Mouse (Mus musculus) E14TG2a.4 (cell line): ENCODE measurements around the gene 9130230L23Rik.

Experiments
- H3K27me3 ChIP-seq: 2 replicates; pipeline ENCODE4 v1.6.1; 2014; ENCODE audit warnings: low read length, control low read depth; ENCODE audit not compliant: insufficient read depth
- H3K36me3 ChIP-seq: 2 replicates; pipeline ENCODE4 v1.6.1; 2014; ENCODE audit warnings: low read length, control low read depth; ENCODE audit not compliant: insufficient read depth
- H3K4me1 ChIP-seq: replicated peaks from 2 replicates; pipeline ENCODE4 v1.6.1; 2014; ENCODE audit warnings: low read depth, low read length, control low read depth
- H3K4me3 ChIP-seq: replicated peaks from 2 replicates; pipeline ENCODE4 v1.5.1; 2014; ENCODE audit warnings: mild to moderate bottlenecking, low read length
- H3K9me3 ChIP-seq: 2 replicates; pipeline ENCODE4 v1.6.1; 2014; ENCODE audit warnings: low read length, control low read depth
- CTCF ChIP-seq: conservative IDR thresholded peaks from 2 replicates; pipeline ENCODE4 v1.5.1; 2014; ENCODE audit warnings: low read length
- NANOG ChIP-seq: IDR thresholded peaks from 2 replicates; pipeline ENCODE4 v1.6.1; 2014; ENCODE audit warnings: borderline replicate concordance, low read length, mixed read lengths
- POU5F1 ChIP-seq: IDR thresholded peaks from 2 replicates; pipeline ENCODE4 v1.6.1; 2014; ENCODE audit warnings: low read length, borderline replicate concordance

The 9130230L23Rik gene

DNA sequence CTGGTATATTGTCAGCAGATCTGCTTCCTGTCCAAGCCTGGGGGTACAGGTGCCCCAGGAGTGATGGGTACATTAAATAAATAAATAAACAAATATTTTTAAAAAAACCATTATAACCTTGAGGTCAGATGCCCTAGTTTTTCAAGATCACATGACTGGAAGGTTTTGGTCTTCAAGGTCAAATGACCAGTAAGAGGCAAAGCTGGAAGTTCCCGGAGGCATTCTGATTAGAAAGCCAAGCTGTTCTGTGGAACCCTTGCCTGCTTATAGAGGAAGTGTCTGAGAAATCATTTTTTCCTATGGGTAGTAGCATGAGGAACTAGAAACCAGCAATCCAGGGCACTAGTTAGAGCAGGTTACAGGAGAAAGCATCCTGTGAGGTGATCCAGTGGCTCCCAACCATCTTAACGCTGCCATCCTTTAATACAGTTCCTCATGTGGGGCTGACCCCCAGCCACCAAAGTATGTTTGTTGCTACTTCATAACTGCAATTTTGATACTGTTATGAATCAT lies 11.4 kb upstream of the 9130230L23Rik start:
- Histone ChIP-seq H3K4me1 (peaks cover 16% of the 10 kb centered on the region), H3K4me3 (no peak overlapping the region), H3K27me3 (no peaks in the 10 kb centered on the region; the same call in 1 of the 2 replicates), H3K36me3 (0 out of 2 replicates have a peak, but pooled peaks cover 7% of the 10 kb centered on the region), H3K9me3 (no peaks in the 10 kb centered on the region)
- TF ChIP-seq POU5F1, result no peak
- TF ChIP-seq CTCF, result no peak
- TF ChIP-seq NANOG, result no peak

DNA sequence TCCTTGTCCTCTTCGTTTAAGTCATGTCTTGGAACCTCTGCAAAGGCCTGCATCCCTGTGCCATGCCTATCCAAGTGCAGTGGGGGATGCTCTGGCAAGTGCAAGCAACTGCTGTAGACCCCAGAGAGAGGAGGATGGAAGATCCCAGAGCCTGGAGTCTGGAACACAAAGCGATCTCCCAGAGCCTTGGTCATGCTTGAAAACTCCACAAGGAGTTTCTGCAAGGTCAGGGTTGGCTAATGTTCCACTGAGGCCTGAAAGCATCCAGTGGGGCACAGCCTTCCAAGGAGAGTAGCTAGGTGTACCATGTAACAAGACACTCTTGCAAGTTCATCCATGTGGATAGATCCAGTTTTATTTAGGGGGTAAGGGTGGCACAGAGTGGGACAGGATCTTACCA lies 10.4 kb upstream of the 9130230L23Rik start:
- H3K9me3 ChIP-seq, result no peaks in the 10 kb centered on the region
- TF ChIP-seq POU5F1 (no peak), NANOG (no peak), CTCF (no peak)
- no peak overlapping the region for H3K4me3 ChIP-seq
- no peaks in the 10 kb centered on the region; the same call in 1 of the 2 replicates for H3K27me3 ChIP-seq
- H3K4me1 ChIP-seq, result peaks cover 15% of the 10 kb centered on the region
- H3K36me3 ChIP-seq, result 0 out of 2 replicates have a peak, but pooled peaks cover 7% of the 10 kb centered on the region

DNA sequence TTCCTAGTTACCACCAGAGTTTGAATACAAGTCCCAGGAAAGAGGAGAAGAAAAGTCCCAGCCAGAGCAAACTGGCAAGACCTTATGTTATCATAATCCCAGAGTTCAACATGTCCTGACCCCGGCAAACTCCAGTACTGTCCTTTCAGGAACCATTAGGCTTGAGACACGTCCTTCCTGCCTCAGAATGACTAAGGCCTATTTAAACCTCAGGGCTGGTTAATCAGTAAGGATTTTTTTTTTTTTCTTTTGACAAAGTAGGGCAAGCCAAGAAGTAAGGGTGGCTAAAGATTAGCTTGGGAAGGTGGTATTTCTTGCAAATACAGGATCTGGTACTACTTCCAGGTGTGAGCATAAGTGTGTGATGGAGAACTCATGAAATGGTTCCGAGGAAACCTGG lies 9.9 kb upstream of the 9130230L23Rik start:
- TF ChIP-seq NANOG (no peak), POU5F1 (no peak), CTCF (no peak)
- H3K4me3 ChIP-seq, result no peak overlapping the region
- H3K9me3 ChIP-seq, result no peaks in the 10 kb centered on the region
- no peaks in the 10 kb centered on the region; the same call in 1 of the 2 replicates for H3K27me3 ChIP-seq
- H3K4me1 ChIP-seq, result peaks cover 15% of the 10 kb centered on the region
- 0 out of 2 replicates have a peak, but pooled peaks cover 7% of the 10 kb centered on the region for H3K36me3 ChIP-seq

DNA sequence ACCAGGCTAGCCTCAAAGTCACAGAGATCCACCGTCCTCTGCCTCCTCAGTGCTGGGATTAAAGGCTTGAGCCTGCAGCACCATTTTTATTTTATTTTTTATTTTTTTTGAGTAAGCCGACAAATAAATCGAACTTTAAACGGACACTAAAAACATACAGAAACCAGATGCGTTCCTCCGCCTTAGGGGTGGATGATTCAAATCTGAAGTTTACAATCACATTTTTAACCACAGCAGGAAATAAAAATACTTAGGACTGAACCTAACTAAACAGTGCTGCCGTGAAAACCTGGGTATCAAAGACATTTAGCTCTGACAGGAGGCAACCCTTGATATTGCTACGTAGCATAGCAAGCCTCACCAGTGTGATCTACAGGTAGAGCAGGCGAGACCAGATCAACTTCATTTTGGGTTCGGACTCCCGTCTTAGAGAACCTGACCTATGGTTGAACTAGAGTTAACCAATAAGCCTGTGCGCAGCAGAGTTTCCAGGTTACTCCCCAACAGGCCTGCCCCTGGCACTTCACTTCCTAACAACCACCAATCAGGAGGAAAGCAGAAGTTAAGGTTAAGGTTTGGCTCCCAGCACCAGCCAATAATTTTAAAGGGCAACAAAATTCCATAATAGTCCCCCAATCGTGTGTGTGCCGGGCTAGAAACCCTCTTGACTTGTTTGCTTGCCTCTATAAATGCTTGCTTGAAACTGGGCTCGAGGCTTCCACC lies 4.3 kb upstream of the 9130230L23Rik start:
- Histone ChIP-seq H3K4me3 (no peak overlapping the region), H3K36me3 (no peaks in the 10 kb centered on the region), H3K4me1 (peaks cover 37% of the 10 kb centered on the region), H3K27me3 (no peaks in the 10 kb centered on the region), H3K9me3 (no peaks in the 10 kb centered on the region)
- TF ChIP-seq POU5F1 (no peak), CTCF (no peak)

DNA sequence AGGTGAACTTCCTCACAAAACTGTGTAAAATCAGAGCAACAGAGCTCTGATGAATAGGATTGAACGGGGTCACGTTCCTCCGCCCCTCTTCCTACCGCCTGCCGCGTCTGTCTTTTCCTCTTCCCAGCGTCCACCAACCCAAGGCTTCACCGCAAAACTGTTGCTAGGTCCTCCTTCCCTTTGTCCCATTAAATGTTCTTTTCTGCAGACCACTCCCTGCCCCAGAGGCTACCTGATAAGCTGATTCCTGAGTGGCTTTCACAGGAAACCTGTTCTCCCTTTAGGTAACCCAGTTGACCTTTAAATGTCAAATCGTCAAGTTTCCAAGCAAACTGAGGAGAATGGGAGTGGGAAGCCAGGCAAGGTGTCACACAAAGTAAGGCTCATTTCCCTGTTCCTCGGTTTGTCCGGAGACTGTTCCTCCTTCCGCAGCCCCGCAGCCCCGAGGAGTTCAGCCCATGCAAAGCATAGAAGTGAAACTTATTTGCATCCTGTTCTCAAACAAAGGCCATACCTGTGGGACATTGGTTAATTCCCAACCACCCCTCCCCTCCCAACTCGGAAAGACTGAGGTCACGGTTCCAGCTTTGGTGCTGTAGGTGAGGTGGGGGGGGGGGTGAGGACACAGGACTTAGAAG lies 1.1 kb upstream of the 9130230L23Rik start:
- no peak overlapping the region for H3K4me3 ChIP-seq
- H3K36me3 ChIP-seq, result no peaks in the 10 kb centered on the region
- no peak for TF ChIP-seq POU5F1
- TF ChIP-seq CTCF, result no peak
- no peak for TF ChIP-seq NANOG
- peaks cover 50% of the 10 kb centered on the region for H3K4me1 ChIP-seq
- H3K9me3 ChIP-seq, result no peaks in the 10 kb centered on the region
- no peaks in the 10 kb centered on the region for H3K27me3 ChIP-seq

DNA sequence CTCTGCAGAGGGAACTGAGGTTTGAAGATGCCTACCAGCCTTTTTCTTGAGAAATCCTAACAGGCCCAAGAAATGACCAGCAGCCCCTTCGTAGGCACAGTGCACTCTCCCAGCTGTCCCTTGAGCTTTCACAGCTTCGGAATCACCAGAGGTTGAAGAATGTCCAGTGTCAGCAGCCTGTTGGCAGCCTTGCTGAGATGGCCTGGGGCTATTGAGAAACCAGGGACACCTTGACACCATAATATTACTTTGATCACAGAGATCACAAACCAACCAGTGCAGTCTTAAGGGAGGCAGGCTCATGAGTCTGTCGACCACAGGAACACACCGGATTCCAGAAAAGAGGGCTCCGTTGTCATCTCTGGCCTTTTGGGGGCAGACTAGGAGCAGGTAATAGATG lies 2.9 kb downstream of the 9130230L23Rik start:
- Histone ChIP-seq H3K27me3 (no peaks in the 10 kb centered on the region), H3K4me3 (no peak overlapping the region), H3K4me1 (peaks cover 39% of the 10 kb centered on the region), H3K36me3 (no peaks in the 10 kb centered on the region), H3K9me3 (no peaks in the 10 kb centered on the region)
- TF ChIP-seq CTCF (no peak), POU5F1 (no peak), NANOG (no peak)

DNA sequence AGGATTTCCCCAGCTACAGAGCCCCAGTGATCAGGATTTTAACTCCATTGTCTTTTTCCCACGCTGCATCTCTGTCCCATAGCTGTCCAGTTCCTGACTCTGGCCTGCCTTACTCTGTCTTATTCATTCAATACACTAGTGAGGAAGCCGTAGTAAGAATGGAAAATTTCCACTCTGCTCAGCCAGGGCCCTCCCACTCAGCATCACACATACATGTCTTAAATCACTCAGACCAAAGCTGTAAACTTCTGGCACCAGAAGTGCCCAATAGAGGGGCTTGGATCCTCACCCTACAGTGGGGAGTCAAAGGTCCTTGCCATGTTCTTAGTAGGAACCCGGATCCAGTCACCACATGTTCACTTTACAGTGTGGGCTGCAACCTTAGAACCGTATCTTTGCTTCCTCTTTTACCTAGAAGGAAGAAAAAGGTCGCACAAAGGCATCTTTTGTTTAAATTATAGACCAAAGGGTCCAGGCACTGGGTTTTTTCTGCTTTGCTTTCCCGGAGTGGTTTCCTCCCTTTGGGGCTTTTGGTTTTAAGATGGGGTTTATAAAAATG lies 3.4 kb downstream of the 9130230L23Rik start:
- Histone ChIP-seq H3K4me1 (peaks cover 41% of the 10 kb centered on the region), H3K36me3 (no peaks in the 10 kb centered on the region), H3K4me3 (no peak overlapping the region), H3K9me3 (no peaks in the 10 kb centered on the region), H3K27me3 (no peaks in the 10 kb centered on the region)
- no peak for TF ChIP-seq POU5F1
- no peak for TF ChIP-seq NANOG
- TF ChIP-seq CTCF, result no peak

DNA sequence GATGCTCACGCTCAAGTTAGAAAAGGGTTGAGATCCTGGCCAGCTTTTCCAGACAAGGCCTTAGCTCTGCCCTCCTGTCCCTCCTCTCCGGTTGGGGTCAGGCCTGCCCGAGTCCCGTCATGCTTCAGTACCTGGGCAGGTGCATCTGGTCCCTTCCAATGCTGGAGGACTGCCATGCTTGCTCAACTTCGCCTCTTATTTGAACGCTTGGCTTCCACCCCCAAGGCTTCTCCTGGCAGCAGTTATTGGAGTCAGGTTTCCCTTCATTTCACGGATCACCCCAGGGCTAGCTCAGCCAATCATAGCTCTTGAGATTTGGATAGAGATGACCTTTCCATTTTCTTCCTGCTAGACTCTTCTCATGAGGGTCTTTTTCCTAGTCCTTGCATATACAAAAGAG lies 4.0 kb downstream of the 9130230L23Rik start:
- no peaks in the 10 kb centered on the region for H3K27me3 ChIP-seq
- no peak overlapping the region for H3K4me3 ChIP-seq
- no peaks in the 10 kb centered on the region for H3K9me3 ChIP-seq
- no peaks in the 10 kb centered on the region for H3K36me3 ChIP-seq
- TF ChIP-seq CTCF, result no peak
- TF ChIP-seq POU5F1, result no peak
- TF ChIP-seq NANOG, result no peak
- H3K4me1 ChIP-seq, result peaks cover 40% of the 10 kb centered on the region

DNA sequence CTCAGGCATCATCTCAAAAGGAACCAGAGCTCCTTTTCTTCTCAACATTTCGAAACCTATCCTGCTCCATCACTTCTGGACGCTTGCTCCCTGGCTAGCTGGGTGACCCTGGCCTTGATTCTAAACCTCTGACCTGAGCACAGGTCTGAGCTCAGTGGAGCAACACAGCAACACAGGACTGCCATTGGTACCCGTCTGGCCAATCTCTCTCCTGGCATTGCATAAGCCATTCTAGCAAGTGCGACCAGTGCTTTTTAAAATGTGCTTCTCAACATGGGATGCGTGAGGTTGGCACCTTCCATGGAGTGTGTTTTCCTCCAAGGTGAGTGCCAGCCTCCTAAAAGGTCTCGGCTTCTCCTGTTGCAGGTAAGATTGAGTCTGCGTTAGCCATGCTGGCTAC lies 5.0 kb downstream of the 9130230L23Rik start:
- no peaks in the 10 kb centered on the region for H3K9me3 ChIP-seq
- peaks cover 40% of the 10 kb centered on the region for H3K4me1 ChIP-seq
- H3K27me3 ChIP-seq, result no peaks in the 10 kb centered on the region
- no peaks in the 10 kb centered on the region for H3K36me3 ChIP-seq
- no peak for TF ChIP-seq CTCF
- no peak for TF ChIP-seq POU5F1
- TF ChIP-seq NANOG, result no peak
- no peak overlapping the region for H3K4me3 ChIP-seq
